Mouse (Mus musculus): ENCODE data around the gene Stk4.

Stk4 gene

GRCm38 (mm10) chr2:164174649-164175395 lies 104.7 kb downstream of the Stk4 start:
- no peak for DNase-seq

DNA sequence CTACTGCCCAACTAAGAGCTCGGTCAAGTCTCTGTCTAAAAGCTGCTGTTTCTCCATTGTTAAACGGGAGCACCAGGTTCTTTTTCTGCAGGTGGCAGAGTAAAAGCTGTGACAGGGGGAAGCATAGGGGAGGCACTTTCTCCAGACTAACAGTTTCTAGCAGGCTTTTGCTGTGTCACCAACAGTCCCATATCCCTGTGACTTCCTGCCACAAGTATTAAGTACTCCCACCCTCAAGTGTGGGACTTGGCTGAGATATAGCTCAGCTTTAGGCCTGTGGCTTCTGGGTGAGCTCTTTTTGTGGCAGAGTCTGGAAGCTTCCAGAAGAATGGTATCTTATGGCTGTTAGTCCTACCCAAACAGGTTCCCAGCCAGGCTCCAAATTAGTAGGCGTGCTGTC lies 105.7 kb downstream of the Stk4 start:
- DNase-seq: no peak

DNA sequence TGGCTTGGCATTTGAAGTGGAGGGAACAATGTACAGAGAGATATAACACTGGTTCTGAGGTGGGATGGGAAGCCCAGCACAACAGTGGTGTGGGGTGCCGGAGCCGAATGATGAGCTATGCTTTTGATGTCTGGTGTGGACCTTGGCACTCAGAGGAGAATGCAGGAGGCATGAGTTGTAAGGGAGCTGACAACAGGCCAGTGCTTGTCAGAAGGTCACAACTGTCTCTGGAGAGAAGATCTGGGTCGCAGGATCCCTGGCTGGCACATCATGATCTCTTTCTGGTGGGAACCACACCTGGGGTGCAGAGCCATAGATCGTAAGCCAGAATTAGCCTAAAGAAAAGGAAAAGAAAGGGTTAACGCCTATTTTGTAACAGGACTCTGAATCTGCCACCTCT lies 107.7 kb downstream of the Stk4 start:
- no peak for DNase-seq

DNA sequence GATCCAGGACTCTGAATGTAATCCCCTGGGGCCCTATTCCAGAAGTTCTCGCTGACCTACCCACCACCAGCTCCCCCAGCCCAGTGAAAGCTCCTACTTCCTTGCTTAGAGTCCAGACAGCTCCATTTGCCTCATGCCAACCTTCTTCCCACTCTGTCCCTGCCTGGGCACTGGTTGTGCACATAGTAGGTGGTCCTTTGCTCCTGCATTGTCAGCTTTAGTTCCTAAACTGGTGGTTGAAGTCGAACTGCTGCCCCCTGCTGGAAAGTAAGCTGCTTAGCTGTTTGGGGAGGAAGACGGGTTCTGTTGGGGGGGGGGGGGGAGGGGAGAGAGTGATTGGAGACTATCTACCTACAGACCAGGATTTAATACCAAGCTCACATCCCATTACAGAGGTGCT lies 110.0 kb downstream of the Stk4 start:
- peak in 1 of 2 experiments; percentile 44 for DNase-seq

GRCm38 (mm10) chr2:164180770-164181169 lies 110.6 kb downstream of the Stk4 start:
- DNase-seq: peak in 1 of 2 experiments; percentile 54

GRCm38 (mm10) chr2:164182692-164183255 lies 112.7 kb downstream of the Stk4 start, which contains the start of gene Wfdc5:
Gene Wfdc5, minus strand, starts transcription at chr2:164182742.
- DNase-seq: no peak

- DNase-seq: no peak
Measured at GRCm38 (mm10) chr2:164183340-164183739, 113.2 kb downstream of the Stk4 start.

DNA sequence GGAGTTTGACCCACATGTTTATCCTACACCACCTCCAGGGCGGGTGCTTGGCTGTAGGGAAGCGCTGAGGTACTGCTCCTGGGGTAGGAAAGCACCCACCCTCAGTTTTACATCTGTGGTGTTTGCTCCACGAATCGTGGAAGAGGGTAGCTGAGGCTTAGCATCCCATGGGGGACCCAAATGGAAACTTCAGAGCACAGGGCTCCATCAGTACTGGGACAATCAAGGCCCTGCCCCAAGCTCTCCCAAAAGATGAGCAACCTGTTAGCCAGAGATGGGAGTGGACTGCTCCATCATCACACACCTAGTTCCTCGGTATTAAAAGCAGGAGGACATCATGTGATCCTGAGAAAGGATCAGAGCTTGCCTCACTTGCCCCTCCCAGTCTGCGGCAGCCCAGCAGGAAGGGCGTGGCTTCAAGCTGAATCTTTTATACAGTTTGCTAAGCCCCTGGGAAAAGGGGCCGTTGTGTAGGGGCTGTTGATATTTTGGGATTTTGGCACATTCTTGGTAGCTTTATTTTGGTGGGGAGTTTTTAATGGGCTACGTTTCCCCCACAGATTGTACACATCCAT lies 114.1 kb downstream of the Stk4 start:
- DNase-seq: no peak

- no peak for DNase-seq
Measured at GRCm38 (mm10) chr2:164188722-164189121, 118.6 kb downstream of the Stk4 start.

- DNase-seq: no peak
Measured at GRCm38 (mm10) chr2:164190576-164190975, 120.5 kb downstream of the Stk4 start, which contains the start of gene Wfdc12. Gene Wfdc12, minus strand, starts transcription at chr2:164190608.

- no peak for DNase-seq
Measured at GRCm38 (mm10) chr2:164192279-164192678, 122.2 kb downstream of the Stk4 start.

- no peak for DNase-seq
Measured at GRCm38 (mm10) chr2:164194959-164195630, 125.0 kb downstream of the Stk4 start.

DNA sequence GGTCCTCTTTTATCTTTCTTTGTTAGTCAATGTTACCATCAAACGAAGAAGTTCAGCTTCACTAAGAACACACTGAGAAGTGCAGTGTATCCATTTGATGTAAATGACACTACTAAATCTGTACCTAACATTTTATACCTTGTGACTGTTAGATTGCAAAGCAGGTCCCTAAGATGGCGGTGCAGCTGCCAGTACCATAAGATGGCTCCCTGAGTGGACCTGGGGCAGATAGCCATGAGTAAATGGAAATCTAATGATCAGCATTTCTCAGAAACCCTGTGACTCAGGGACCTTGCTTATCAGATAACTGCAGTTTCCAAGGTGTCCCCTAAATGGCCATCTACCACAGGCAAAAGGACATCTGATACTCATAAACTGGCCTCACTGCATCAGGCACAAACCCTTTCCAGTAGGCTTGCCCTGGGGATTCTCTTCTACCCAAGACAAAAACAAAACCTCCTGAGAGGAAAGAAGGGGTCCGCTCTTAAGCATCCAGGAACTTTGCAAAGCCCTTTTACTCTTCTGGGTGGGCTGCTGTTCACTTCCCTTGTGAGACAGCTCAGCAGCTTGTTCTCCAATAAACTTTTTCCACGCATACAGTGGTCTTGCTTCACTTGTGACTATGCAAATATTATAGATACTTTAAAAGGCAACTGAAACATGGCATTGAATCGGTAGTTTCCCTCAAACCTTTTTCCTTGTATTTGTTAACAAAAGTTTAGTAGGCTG lies 126.0 kb downstream of the Stk4 start:
- no peak for DNase-seq

DNA sequence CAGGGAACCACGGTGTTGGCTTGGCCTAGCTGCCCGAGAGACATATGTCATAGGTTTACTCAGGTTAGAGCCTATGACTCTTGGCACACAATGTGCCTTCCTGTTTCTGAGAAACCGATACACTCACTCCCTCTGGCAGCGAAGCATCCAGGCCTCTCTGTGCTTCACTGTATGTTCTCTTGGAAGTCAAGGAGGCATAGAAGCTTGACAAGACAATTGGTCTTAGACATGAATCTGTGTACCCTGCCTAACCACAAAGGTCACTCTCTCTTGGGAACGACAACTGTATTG lies 126.5 kb downstream of the Stk4 start:
- DNase-seq: no peak

DNA sequence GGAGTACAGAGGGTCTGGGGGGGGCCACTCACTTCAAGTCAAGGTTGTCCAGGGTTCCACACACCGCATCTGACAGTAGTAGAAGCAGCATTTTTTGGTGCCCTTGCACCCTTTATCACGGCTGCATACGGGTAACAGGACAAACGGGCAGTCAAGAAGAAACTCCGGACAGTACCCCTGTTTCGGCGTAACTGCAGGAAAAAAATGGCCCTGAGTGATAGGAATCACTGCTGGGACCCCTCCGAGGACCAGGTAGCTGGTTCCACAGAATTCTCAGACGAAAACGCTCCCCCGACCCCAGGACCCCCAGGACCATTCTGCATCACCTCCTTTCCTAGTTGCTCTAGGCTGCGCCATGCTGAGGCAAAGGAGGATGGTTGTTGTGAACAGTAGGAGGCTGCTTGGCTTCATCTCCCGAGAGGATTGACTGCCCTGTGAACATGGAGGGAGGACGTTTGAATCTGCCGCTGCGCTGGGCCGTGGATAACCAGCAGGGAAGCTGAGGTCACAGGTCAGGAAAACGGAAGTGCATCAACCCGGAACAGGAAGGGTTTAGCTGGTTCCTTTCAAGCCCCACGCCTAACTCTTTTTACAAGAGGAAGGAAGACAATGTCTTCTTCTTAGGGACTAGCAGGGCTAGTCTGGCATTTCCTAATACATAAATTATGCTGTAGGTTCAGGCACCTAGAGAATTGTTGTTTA lies 129.7 kb downstream of the Stk4 start, which contains the start of gene Wfdc15a:
Gene Wfdc15a (minus strand): TSS at position 505 of the 702 bp plus-strand sequence.
- no peak for DNase-seq
